Mouse (Mus musculus): ENCODE data around the gene Mrpl52. TPM values are rescaled to one million over a fixed set of nuclear protein-coding genes. Genes with fewer than 3 reads are reported as not detected.

The Mrpl52 gene
- polyA plus RNA-seq, 1 experiment from 2014 or later = 241 TPM

DNA sequence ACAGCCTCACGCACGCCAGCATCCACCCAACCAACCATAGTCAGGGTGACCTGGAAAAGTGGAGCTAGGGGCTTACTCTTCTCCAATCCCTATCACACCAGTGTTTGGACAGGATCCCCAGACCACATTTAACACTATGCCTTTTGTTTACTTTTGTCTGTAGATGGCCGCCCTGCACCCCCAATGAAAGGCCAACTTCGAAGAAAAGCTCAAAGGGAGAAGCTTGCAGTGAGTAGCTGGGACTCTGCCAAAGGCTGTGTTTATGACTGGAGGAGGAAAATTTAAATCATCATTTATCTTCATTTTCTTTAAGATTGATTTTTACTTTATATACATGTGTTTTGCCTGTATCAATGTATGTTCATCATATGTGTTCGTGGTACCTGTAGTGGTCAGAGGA lies 1.7 kb downstream of the Mrpl52 start:
- H3K9ac ChIP-seq = no peak overlapping the region
- H3K4me1 ChIP-seq (replicated peaks) = peaks cover 55% of the 10 kb centered on the region
- no peak overlapping the region for H3K4me3 ChIP-seq
- no peak overlapping the region for H3K4me2 ChIP-seq
- H3K27ac ChIP-seq (replicated peaks) = no peak overlapping the region
- no peak for ATAC-seq (ENCODE audit: low FRiP score, low read depth)
- peaks cover 18% of the 10 kb centered on the region for H3K27me3 ChIP-seq
- peaks cover 14% of the 10 kb centered on the region for H3K36me3 ChIP-seq
- no peaks in the 10 kb centered on the region for H3K9me3 ChIP-seq
- WGBS = 93% methylated on average over 5 of the region's 5 CpGs

GRCm38 (mm10) chr14:54429332-54430093 lies 2.8 kb downstream of the Mrpl52 start:
- H3K27ac ChIP-seq (replicated peaks) = peak overlapping the region; percentile 88
- peaks cover 60% of the 10 kb centered on the region for H3K4me1 ChIP-seq (replicated peaks)
- WGBS = 48% methylated on average over 7 of the region's 7 CpGs
- H3K4me2 ChIP-seq = peak overlapping the region; percentile 80; the same call in 1 of the 2 replicates
- no peaks in the 10 kb centered on the region for H3K9me3 ChIP-seq
- no peak for ATAC-seq (ENCODE audit: low FRiP score, low read depth)
- H3K27me3 ChIP-seq = peaks cover 18% of the 10 kb centered on the region
- H3K9ac ChIP-seq = no peak overlapping the region
- H3K4me3 ChIP-seq = no peak overlapping the region
- peaks cover 14% of the 10 kb centered on the region for H3K36me3 ChIP-seq

DNA sequence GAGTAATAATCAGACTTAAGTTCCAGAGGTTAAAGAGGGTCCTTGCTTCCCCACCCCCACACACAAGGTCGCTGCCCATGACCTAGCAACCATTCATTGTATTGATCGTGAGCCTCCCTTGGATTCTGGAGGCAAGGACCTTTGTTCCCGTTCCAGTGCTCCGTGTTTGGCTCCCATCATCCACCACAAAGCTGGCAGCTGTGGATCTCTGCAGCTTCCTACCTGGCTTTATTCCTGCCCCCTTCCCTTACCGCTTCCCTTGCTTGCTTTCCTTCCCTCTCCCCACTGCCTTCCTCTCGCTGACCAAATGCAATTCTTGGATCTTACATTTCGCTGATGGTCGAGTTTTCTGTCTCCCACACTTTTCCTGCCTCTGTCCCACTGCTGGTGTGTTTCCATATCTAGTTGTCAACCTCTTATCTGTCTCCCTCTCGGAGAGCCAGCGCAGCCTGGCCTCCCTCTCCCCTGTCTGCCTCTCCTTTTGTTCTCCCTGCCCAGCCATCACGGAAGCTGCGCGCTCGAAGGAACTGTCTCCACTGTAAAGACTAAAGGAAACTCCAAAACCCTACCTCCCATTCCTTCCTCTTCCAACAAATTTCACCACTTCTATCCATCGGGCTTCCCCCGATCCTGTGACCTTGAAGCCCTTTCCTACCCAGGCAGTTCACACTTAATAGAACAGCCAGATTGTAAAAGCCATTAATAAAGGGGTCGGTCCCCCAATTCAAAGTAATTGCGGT lies 3.9 kb downstream of the Mrpl52 start:
- Histone ChIP-seq H3K4me1 (replicated peaks) (peaks cover 59% of the 10 kb centered on the region), H3K27ac (replicated peaks) (peak overlapping the region; percentile 88), H3K9me3 (no peaks in the 10 kb centered on the region), H3K9ac (peak overlapping the region; percentile 66), H3K36me3 (peaks cover 14% of the 10 kb centered on the region), H3K4me2 (peak overlapping the region; percentile 80), H3K27me3 (peaks cover 18% of the 10 kb centered on the region), H3K4me3 (peak overlapping the region; percentile 52)
- ATAC-seq (ENCODE audit: low FRiP score, low read depth) = no peak
- WGBS = 8% methylated on average over 18 of the region's 18 CpGs

- H3K27ac ChIP-seq (replicated peaks) = peak within 1 kb of the TSS; percentile 88
- peak within 1 kb of the TSS; percentile 80 for H3K4me2 ChIP-seq
- H3K36me3 ChIP-seq = peaks cover 14% of the 10 kb centered on the region
- peak within 1 kb of the TSS; percentile 52 for H3K4me3 ChIP-seq
- ATAC-seq (ENCODE audit: low FRiP score, low read depth) = peak; percentile 50
- H3K9me3 ChIP-seq = no peaks in the 10 kb centered on the region
- H3K9ac ChIP-seq = peak within 1 kb of the TSS; percentile 66
- peaks cover 53% of the 10 kb centered on the region for H3K4me1 ChIP-seq (replicated peaks)
- under 1% methylated on average over 49 of the region's 49 CpGs for WGBS
- peaks cover 18% of the 10 kb centered on the region for H3K27me3 ChIP-seq
These were observed 4.8 kb downstream of the Mrpl52 start, which contains the start of gene Mmp14 for GRCm38 (mm10) chr14:54431334-54432077. TSS of gene Mmp14 (plus strand) at chr14:54431612.

GRCm38 (mm10) chr14:54432078-54432836 lies 5.5 kb downstream of the Mrpl52 start:
- H3K36me3 ChIP-seq = peaks cover 14% of the 10 kb centered on the region
- peak overlapping the region; percentile 52 for H3K4me3 ChIP-seq
- peaks cover 52% of the 10 kb centered on the region for H3K4me1 ChIP-seq (replicated peaks)
- peak overlapping the region; percentile 88 for H3K27ac ChIP-seq (replicated peaks)
- H3K9me3 ChIP-seq = no peaks in the 10 kb centered on the region
- peak; percentile 4; the same call in 1 of the 2 replicates for ATAC-seq (ENCODE audit: low FRiP score, low read depth)
- H3K4me2 ChIP-seq = peak overlapping the region; percentile 80
- 3% methylated on average over 54 of the region's 54 CpGs for WGBS
- peak overlapping the region; percentile 66 for H3K9ac ChIP-seq
- H3K27me3 ChIP-seq = peaks cover 18% of the 10 kb centered on the region

DNA sequence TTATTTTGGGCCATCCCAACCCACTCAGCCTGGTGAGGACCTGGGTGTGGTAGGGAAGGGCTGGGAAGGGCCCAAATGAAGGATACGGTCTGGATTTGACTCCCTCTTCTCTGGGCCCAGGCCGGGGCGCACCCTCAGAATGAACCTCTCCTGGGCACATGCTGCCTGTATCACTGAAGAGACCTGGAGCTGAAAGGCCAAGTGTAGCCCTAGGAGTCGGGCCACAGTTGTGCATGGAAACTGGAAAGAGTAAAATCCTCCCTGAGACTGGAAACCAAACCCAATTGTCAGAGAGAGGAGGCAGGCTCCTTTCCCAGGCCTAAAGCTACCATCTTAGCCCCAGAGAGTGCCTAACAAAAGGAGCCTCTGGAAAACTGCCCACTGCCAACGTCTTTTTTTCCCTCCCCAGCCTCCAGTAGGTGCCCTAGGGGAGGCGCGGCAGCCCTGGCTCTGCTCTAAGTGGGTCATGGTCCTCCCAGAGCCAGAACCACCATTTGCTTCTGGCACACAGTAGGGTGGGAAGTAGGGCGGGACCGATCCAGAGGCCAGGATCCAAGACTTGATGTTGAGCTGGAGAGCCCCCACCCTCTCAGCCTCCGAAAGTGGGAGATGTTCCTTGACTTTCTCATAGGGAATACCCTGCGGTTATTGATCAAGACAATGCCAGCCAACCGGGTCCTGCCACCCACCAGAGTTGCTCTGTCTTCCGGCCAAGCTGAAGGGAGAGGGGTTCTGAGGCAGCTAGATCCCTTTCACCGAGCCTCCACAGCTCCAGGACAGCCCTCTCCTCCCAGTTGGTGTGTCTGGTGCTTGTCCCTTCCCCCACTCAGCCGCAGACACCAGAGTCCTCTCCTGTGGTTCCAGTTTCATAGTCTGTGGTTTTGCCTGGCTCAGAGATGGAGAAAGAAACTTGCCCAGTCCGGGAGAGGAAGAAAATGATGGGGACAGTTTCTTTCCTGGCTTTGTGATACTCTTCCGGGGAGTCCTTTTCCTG lies 6.4 kb downstream of the Mrpl52 start:
- H3K27ac ChIP-seq (replicated peaks) = peak overlapping the region; percentile 88
- no peaks in the 10 kb centered on the region for H3K9me3 ChIP-seq
- 39% methylated on average over 17 of the region's 17 CpGs for WGBS
- H3K4me3 ChIP-seq = peak overlapping the region; percentile 52
- H3K4me1 ChIP-seq (replicated peaks) = peaks cover 43% of the 10 kb centered on the region
- ATAC-seq (ENCODE audit: low FRiP score, low read depth) = peak; percentile 13; the same call in 1 of the 2 replicates
- peak overlapping the region; percentile 80 for H3K4me2 ChIP-seq
- H3K9ac ChIP-seq = peak overlapping the region; percentile 66
- peaks cover 18% of the 10 kb centered on the region for H3K27me3 ChIP-seq
- H3K36me3 ChIP-seq = peaks cover 14% of the 10 kb centered on the region

GRCm38 (mm10) chr14:54433941-54434531 lies 7.3 kb downstream of the Mrpl52 start:
- peaks cover 10% of the 10 kb centered on the region for H3K36me3 ChIP-seq
- H3K27me3 ChIP-seq = peaks cover 18% of the 10 kb centered on the region
- H3K9me3 ChIP-seq = no peaks in the 10 kb centered on the region
- peak overlapping the region; percentile 80 for H3K4me2 ChIP-seq
- no peak overlapping the region for H3K9ac ChIP-seq
- H3K27ac ChIP-seq (replicated peaks) = peak overlapping the region; percentile 88; the same call in 1 of the 2 replicates
- H3K4me3 ChIP-seq = peak overlapping the region; percentile 52
- peaks cover 40% of the 10 kb centered on the region for H3K4me1 ChIP-seq (replicated peaks)
- ATAC-seq (ENCODE audit: low FRiP score, low read depth) = no peak
- 72% methylated on average over 12 of the region's 12 CpGs for WGBS

GRCm38 (mm10) chr14:54435194-54435918 lies 8.6 kb downstream of the Mrpl52 start:
- Histone ChIP-seq H3K9ac (no peak overlapping the region), H3K27ac (replicated peaks) (no peak overlapping the region), H3K4me2 (no peak overlapping the region), H3K4me1 (replicated peaks) (peaks cover 27% of the 10 kb centered on the region), H3K4me3 (no peak overlapping the region), H3K9me3 (no peaks in the 10 kb centered on the region), H3K27me3 (peaks cover 11% of the 10 kb centered on the region), H3K36me3 (no peaks in the 10 kb centered on the region)
- WGBS = 90% methylated on average over 11 of the region's 11 CpGs
- ATAC-seq (ENCODE audit: low FRiP score, low read depth) = no peak

GRCm38 (mm10) chr14:54439155-54439554 lies 12.4 kb downstream of the Mrpl52 start:
- ATAC-seq (ENCODE audit: low FRiP score, low read depth) = no peak
- Histone ChIP-seq H3K4me1 (replicated peaks) (peaks cover 2% of the 10 kb centered on the region; the same call in 1 of the 2 replicates), H3K27me3 (no peaks in the 10 kb centered on the region), H3K27ac (replicated peaks) (no peak overlapping the region), H3K36me3 (no peaks in the 10 kb centered on the region), H3K4me2 (no peak overlapping the region), H3K4me3 (no peak overlapping the region), H3K9me3 (no peaks in the 10 kb centered on the region), H3K9ac (no peak overlapping the region)
- 84% methylated on average over 12 of the region's 12 CpGs for WGBS

- no peaks in the 10 kb centered on the region for H3K9me3 ChIP-seq
- 67% methylated on average over 7 of the region's 7 CpGs for WGBS
- H3K36me3 ChIP-seq = no peaks in the 10 kb centered on the region
- H3K4me1 ChIP-seq (replicated peaks) = no peaks in the 10 kb centered on the region
- ATAC-seq (ENCODE audit: low FRiP score, low read depth) = no peak
- no peak overlapping the region for H3K9ac ChIP-seq
- H3K27ac ChIP-seq (replicated peaks) = no peak overlapping the region
- no peak overlapping the region for H3K4me3 ChIP-seq
- no peaks in the 10 kb centered on the region for H3K27me3 ChIP-seq
- H3K4me2 ChIP-seq = no peak overlapping the region
These were observed 12.9 kb downstream of the Mrpl52 start for GRCm38 (mm10) chr14:54439610-54440009.

Data from hindbrain, embryonic 15.5 days (tissue).